Mouse (Mus musculus): ENCODE measurements around the gene Tm4sf4. TPM values are rescaled to one million over a fixed set of nuclear protein-coding genes. Genes with fewer than 3 reads are reported as not detected.

The Tm4sf4 gene
- polyA plus RNA-seq, 1 experiment from 2014 or later, result not detected

- Histone ChIP-seq H3K4me2 (replicated peaks; ENCODE audit: low read depth, low read length) (no peak overlapping the region), H3K27me3 (ENCODE audit: control insufficient read depth, insufficient read depth, low read length) (no peaks in the 10 kb centered on the region), H3K4me1 (replicated peaks; ENCODE audit: control insufficient read depth, insufficient read depth, low read length) (no peaks in the 10 kb centered on the region), H3K36me3 (ENCODE audit: control insufficient read depth, insufficient read depth, low read length) (no peaks in the 10 kb centered on the region), H3K9me3 (ENCODE audit: control insufficient read depth, low read length) (no peaks in the 10 kb centered on the region), H3K9ac (ENCODE audit: low read depth, low read length) (no peak overlapping the region), H3K27ac (ENCODE audit: low read depth, low read length) (no peak overlapping the region), H3K4me3 (ENCODE audit: low read depth, low read length) (no peak overlapping the region)
- DNase-seq (ENCODE audit: low spot score), result no peak
- no peak for ATAC-seq (ENCODE audit: low FRiP score)
- WGBS, result 77% methylated on average over 4 of the region's 4 CpGs
Observed at GRCm38 (mm10) chr3:57429486-57429885, 4.4 kb downstream of the Tm4sf4 start.

DNA sequence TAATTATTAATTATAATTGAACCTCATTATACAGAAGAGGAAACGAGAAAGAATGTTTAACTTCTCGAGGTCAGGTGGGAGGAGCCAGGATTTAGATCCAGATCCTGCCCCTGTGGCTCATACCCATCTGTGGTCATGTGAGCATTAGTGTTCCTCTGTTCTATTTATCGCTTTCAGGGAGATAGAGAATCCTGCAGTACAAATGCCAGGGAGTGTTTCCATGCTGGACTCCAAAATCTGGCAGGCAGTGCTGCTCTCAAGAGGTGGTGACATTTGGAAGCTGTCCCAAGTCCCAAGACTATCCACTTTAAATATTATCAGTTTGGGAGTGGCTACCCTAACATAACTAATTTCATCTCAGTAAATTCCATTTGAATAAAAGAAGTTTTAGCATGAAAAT lies 6.6 kb downstream of the Tm4sf4 start:
- no peak overlapping the region for H3K27ac ChIP-seq (ENCODE audit: low read depth, low read length)
- DNase-seq (ENCODE audit: low spot score), result no peak
- no peaks in the 10 kb centered on the region for H3K36me3 ChIP-seq (ENCODE audit: control insufficient read depth, insufficient read depth, low read length)
- ATAC-seq (ENCODE audit: low FRiP score), result no peak
- H3K27me3 ChIP-seq (ENCODE audit: control insufficient read depth, insufficient read depth, low read length), result no peaks in the 10 kb centered on the region
- no peak overlapping the region for H3K4me2 ChIP-seq (replicated peaks; ENCODE audit: low read depth, low read length)
- H3K4me1 ChIP-seq (replicated peaks; ENCODE audit: control insufficient read depth, insufficient read depth, low read length), result no peaks in the 10 kb centered on the region
- no peak overlapping the region for H3K4me3 ChIP-seq (ENCODE audit: low read depth, low read length)
- no peaks in the 10 kb centered on the region for H3K9me3 ChIP-seq (ENCODE audit: control insufficient read depth, low read length)
- no peak overlapping the region for H3K9ac ChIP-seq (ENCODE audit: low read depth, low read length)
- WGBS, result 82% methylated on average over 3 of the region's 3 CpGs

DNA sequence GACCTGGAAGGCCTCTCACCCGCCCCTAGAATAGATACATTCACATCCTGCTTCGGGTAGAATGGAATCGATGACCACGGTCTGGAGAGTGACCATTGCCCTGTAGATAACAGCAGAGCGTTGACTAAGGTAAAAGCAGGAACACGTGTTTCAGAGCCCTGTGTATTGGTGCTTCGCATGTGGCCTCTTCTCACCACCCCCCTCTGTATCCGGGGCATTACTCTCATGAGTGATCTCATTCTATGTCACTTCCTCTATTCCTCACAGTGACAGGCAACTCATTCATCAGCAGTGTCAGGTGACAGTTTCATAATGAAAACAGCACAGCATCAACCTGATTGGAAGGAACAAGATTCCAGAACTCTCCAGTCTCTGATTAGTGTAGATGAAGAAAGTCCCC lies 10.2 kb downstream of the Tm4sf4 start:
- Histone ChIP-seq H3K27ac (ENCODE audit: low read depth, low read length) (no peak overlapping the region), H3K4me3 (ENCODE audit: low read depth, low read length) (no peak overlapping the region), H3K9ac (ENCODE audit: low read depth, low read length) (no peak overlapping the region), H3K4me2 (replicated peaks; ENCODE audit: low read depth, low read length) (no peak overlapping the region), H3K36me3 (ENCODE audit: control insufficient read depth, insufficient read depth, low read length) (no peaks in the 10 kb centered on the region), H3K4me1 (replicated peaks; ENCODE audit: control insufficient read depth, insufficient read depth, low read length) (no peaks in the 10 kb centered on the region), H3K9me3 (ENCODE audit: control insufficient read depth, low read length) (no peaks in the 10 kb centered on the region), H3K27me3 (ENCODE audit: control insufficient read depth, insufficient read depth, low read length) (no peaks in the 10 kb centered on the region)
- DNase-seq (ENCODE audit: low spot score) (no peak), ATAC-seq (ENCODE audit: low FRiP score) (no peak)
- 75% methylated on average over 8 of the region's 8 CpGs for WGBS

- Histone ChIP-seq H3K4me2 (replicated peaks; ENCODE audit: low read depth, low read length) (no peak overlapping the region), H3K4me3 (ENCODE audit: low read depth, low read length) (no peak overlapping the region), H3K27me3 (ENCODE audit: control insufficient read depth, insufficient read depth, low read length) (no peaks in the 10 kb centered on the region), H3K9me3 (ENCODE audit: control insufficient read depth, low read length) (no peaks in the 10 kb centered on the region), H3K9ac (ENCODE audit: low read depth, low read length) (no peak overlapping the region), H3K36me3 (ENCODE audit: control insufficient read depth, insufficient read depth, low read length) (no peaks in the 10 kb centered on the region), H3K27ac (ENCODE audit: low read depth, low read length) (no peak overlapping the region), H3K4me1 (replicated peaks; ENCODE audit: control insufficient read depth, insufficient read depth, low read length) (no peaks in the 10 kb centered on the region)
- ATAC-seq (ENCODE audit: low FRiP score) (no peak), DNase-seq (ENCODE audit: low spot score) (no peak)
- 78% methylated on average over 3 of the region's 3 CpGs for WGBS
Observed at GRCm38 (mm10) chr3:57440956-57441355, 15.8 kb downstream of the Tm4sf4 start.

- WGBS, result 66% methylated on average over 3 of the region's 3 CpGs
- DNase-seq (ENCODE audit: low spot score), result no peak
Observed at GRCm38 (mm10) chr3:57445706-57446105, 20.6 kb downstream of the Tm4sf4 start.

GRCm38 (mm10) chr3:57447889-57448288 lies 22.8 kb downstream of the Tm4sf4 start:
- ATAC-seq (ENCODE audit: low FRiP score) (no peak), DNase-seq (ENCODE audit: low spot score) (no peak)
- Histone ChIP-seq H3K9ac (ENCODE audit: low read depth, low read length) (no peak overlapping the region), H3K4me1 (replicated peaks; ENCODE audit: control insufficient read depth, insufficient read depth, low read length) (no peaks in the 10 kb centered on the region), H3K27me3 (ENCODE audit: control insufficient read depth, insufficient read depth, low read length) (no peaks in the 10 kb centered on the region), H3K27ac (ENCODE audit: low read depth, low read length) (no peak overlapping the region), H3K4me3 (ENCODE audit: low read depth, low read length) (no peak overlapping the region), H3K4me2 (replicated peaks; ENCODE audit: low read depth, low read length) (no peak overlapping the region), H3K36me3 (ENCODE audit: control insufficient read depth, insufficient read depth, low read length) (no peaks in the 10 kb centered on the region), H3K9me3 (ENCODE audit: control insufficient read depth, low read length) (no peaks in the 10 kb centered on the region)
- WGBS, result 55% methylated on average over 1 of the region's 1 CpGs

More at GRCm38 (mm10) chr3:57445706-57446105, 20.6 kb downstream of the Tm4sf4 start:
- Histone ChIP-seq H3K9me3 (ENCODE audit: control insufficient read depth, low read length) (no peaks in the 10 kb centered on the region), H3K4me3 (ENCODE audit: low read depth, low read length) (no peak overlapping the region), H3K9ac (ENCODE audit: low read depth, low read length) (no peak overlapping the region), H3K36me3 (ENCODE audit: control insufficient read depth, insufficient read depth, low read length) (no peaks in the 10 kb centered on the region), H3K27ac (ENCODE audit: low read depth, low read length) (no peak overlapping the region), H3K27me3 (ENCODE audit: control insufficient read depth, insufficient read depth, low read length) (no peaks in the 10 kb centered on the region), H3K4me1 (replicated peaks; ENCODE audit: control insufficient read depth, insufficient read depth, low read length) (no peaks in the 10 kb centered on the region), H3K4me2 (replicated peaks; ENCODE audit: low read depth, low read length) (no peak overlapping the region)
- ATAC-seq (ENCODE audit: low FRiP score), result no peak

DNA sequence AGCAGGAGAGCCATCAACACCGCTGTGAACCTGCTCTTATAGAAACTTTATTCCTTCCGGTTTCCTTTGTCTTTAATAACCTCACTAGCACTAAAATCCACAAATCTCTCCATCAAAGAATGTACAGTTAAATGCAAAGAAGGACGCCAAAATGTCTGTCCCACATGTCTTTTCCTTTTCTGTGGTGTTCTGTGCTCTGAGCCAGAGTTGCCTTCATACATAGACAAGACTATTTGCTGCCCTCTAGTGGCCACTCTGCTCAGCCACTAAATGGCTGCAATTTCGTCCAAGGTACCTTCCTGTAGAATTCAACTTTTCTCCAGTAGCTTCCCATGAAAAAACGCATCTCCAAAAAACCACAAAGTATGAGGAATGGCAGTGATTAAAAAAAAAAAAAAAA lies 23.3 kb downstream of the Tm4sf4 start:
- H3K4me3 ChIP-seq (ENCODE audit: low read depth, low read length), result no peak overlapping the region
- H3K4me2 ChIP-seq (replicated peaks; ENCODE audit: low read depth, low read length), result no peak overlapping the region
- no peaks in the 10 kb centered on the region for H3K36me3 ChIP-seq (ENCODE audit: control insufficient read depth, insufficient read depth, low read length)
- DNase-seq (ENCODE audit: low spot score) (peak; percentile 85), ATAC-seq (ENCODE audit: low FRiP score) (no peak)
- H3K9me3 ChIP-seq (ENCODE audit: control insufficient read depth, low read length), result no peaks in the 10 kb centered on the region
- no peaks in the 10 kb centered on the region for H3K27me3 ChIP-seq (ENCODE audit: control insufficient read depth, insufficient read depth, low read length)
- no peak overlapping the region for H3K27ac ChIP-seq (ENCODE audit: low read depth, low read length)
- H3K4me1 ChIP-seq (replicated peaks; ENCODE audit: control insufficient read depth, insufficient read depth, low read length), result no peaks in the 10 kb centered on the region
- no peak overlapping the region for H3K9ac ChIP-seq (ENCODE audit: low read depth, low read length)
- 36% methylated on average over 5 of the region's 5 CpGs for WGBS

GRCm38 (mm10) chr3:57458652-57459051 lies 33.5 kb downstream of the Tm4sf4 start:
- Histone ChIP-seq H3K4me3 (ENCODE audit: low read depth, low read length) (no peak overlapping the region), H3K9ac (ENCODE audit: low read depth, low read length) (no peak overlapping the region), H3K27ac (ENCODE audit: low read depth, low read length) (no peak overlapping the region), H3K4me2 (replicated peaks; ENCODE audit: low read depth, low read length) (no peak overlapping the region), H3K36me3 (ENCODE audit: control insufficient read depth, insufficient read depth, low read length) (no peaks in the 10 kb centered on the region), H3K4me1 (replicated peaks; ENCODE audit: control insufficient read depth, insufficient read depth, low read length) (no peaks in the 10 kb centered on the region), H3K27me3 (ENCODE audit: control insufficient read depth, insufficient read depth, low read length) (no peaks in the 10 kb centered on the region), H3K9me3 (ENCODE audit: control insufficient read depth, low read length) (no peaks in the 10 kb centered on the region)
- WGBS, result 69% methylated on average over 11 of the region's 11 CpGs
- DNase-seq (ENCODE audit: low spot score) (no peak), ATAC-seq (ENCODE audit: low FRiP score) (no peak)

DNA sequence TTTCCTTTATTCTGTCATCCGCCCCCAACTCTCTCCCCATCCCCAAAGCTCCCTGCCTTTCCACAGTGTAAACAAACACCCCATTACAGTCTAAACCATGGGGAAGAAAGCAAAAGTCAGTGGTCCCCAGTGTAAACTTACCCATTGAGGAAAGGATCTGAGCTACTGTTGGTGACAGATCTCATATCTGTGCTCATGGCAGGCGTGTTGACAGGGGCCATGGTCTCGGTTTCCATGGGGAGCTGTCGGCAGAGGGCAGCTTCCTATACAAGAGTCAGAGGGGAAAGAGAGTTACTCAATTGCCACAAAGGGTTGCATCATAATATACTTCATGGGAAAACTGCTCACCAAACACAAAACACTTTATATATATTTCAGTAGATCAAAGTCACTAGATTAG lies 38.2 kb downstream of the Tm4sf4 start:
- Histone ChIP-seq H3K27me3 (ENCODE audit: control insufficient read depth, insufficient read depth, low read length) (no peaks in the 10 kb centered on the region), H3K36me3 (ENCODE audit: control insufficient read depth, insufficient read depth, low read length) (no peaks in the 10 kb centered on the region), H3K9me3 (ENCODE audit: control insufficient read depth, low read length) (no peaks in the 10 kb centered on the region), H3K9ac (ENCODE audit: low read depth, low read length) (no peak overlapping the region), H3K4me2 (replicated peaks; ENCODE audit: low read depth, low read length) (no peak overlapping the region), H3K27ac (ENCODE audit: low read depth, low read length) (no peak overlapping the region), H3K4me3 (ENCODE audit: low read depth, low read length) (no peak overlapping the region), H3K4me1 (replicated peaks; ENCODE audit: control insufficient read depth, insufficient read depth, low read length) (no peaks in the 10 kb centered on the region)
- WGBS, result 80% methylated on average over 4 of the region's 4 CpGs
- DNase-seq (ENCODE audit: low spot score) (no peak), ATAC-seq (ENCODE audit: low FRiP score) (no peak)

Measured in hindbrain, embryonic 11.5 days (tissue).